Mouse (Mus musculus) A20 (cell line): ENCODE measurements around the gene Vps29.
A peak's percentile ranks its signal among the peaks of the same experiment; 100 is the strongest.
"Not testable (repeated sequence)": the region's sequence is repeated elsewhere in the genome, so short reads cannot be mapped to it uniquely, and the experiment has no call there.

Experiments used
- DNase-seq: peaks from one replicate; pipeline ENCODE4 v3.0.0-alpha.2; 2011; ENCODE audit warnings: low read depth, low spot score

The Vps29 gene

GRCm38 (mm10) chr5:122353807-122354491 is at the start of gene Vps29, which contains the start of gene Rad9b:
TSS of gene Vps29 (plus strand) at chr5:122354369.
TSS of gene Rad9b (minus strand) at chr5:122354233.
- DNase-seq = peak; percentile 100

GRCm38 (mm10) chr5:122304541-122304940 is 49.6 kb upstream of the Vps29 start:
- no peak for DNase-seq

- DNase-seq = no peak
These were observed 48.7 kb upstream of the Vps29 start for GRCm38 (mm10) chr5:122305472-122305871.

GRCm38 (mm10) chr5:122306536-122306935 is 47.6 kb upstream of the Vps29 start:
- no peak for DNase-seq

- DNase-seq = peak; percentile 89
These were observed 43.5 kb upstream of the Vps29 start for GRCm38 (mm10) chr5:122310699-122311098.

GRCm38 (mm10) chr5:122311692-122312091 is 42.5 kb upstream of the Vps29 start:
- peak; percentile 89 for DNase-seq

- DNase-seq = no peak
These were observed 41.8 kb upstream of the Vps29 start for GRCm38 (mm10) chr5:122312346-122312745.

GRCm38 (mm10) chr5:122312942-122313684 is 41.1 kb upstream of the Vps29 start:
- DNase-seq = peak; percentile 42

- DNase-seq = no peak
These were observed 39.1 kb upstream of the Vps29 start for GRCm38 (mm10) chr5:122314966-122315667.

- no peak for DNase-seq
These were observed 36.7 kb upstream of the Vps29 start for GRCm38 (mm10) chr5:122317329-122318045.

- DNase-seq = peak; percentile 91
These were observed 36.1 kb upstream of the Vps29 start for GRCm38 (mm10) chr5:122318100-122318499.

- DNase-seq = not testable (repeated sequence)
These were observed 35.2 kb upstream of the Vps29 start for GRCm38 (mm10) chr5:122318976-122319375.

- no peak for DNase-seq
These were observed 34.5 kb upstream of the Vps29 start for GRCm38 (mm10) chr5:122319474-122320204.

GRCm38 (mm10) chr5:122320205-122320781 is 33.9 kb upstream of the Vps29 start:
- DNase-seq = no peak

- DNase-seq = no peak
These were observed 30.6 kb upstream of the Vps29 start for GRCm38 (mm10) chr5:122323523-122323922.

GRCm38 (mm10) chr5:122324608-122325431 is 29.3 kb upstream of the Vps29 start:
- DNase-seq = no peak

- no peak for DNase-seq
These were observed 28.7 kb upstream of the Vps29 start for GRCm38 (mm10) chr5:122325477-122325876.

- no peak for DNase-seq
These were observed 26.9 kb upstream of the Vps29 start for GRCm38 (mm10) chr5:122327283-122327682.

GRCm38 (mm10) chr5:122330269-122330668 is 23.9 kb upstream of the Vps29 start:
- DNase-seq = no peak

GRCm38 (mm10) chr5:122334682-122335081 is 19.5 kb upstream of the Vps29 start:
- no peak for DNase-seq
